Mouse (Mus musculus) thymus, postnatal 36 days (tissue): Measurements from ENCODE around the gene Atf4.

ENCODE experiments used
- DNase-seq, 2 experiments: peaks; one replicate each; pipeline ENCODE4 v3.0.0; 2022; ENCODE audit warnings: mixed read lengths in 2 of 2

The Atf4 gene

DNA sequence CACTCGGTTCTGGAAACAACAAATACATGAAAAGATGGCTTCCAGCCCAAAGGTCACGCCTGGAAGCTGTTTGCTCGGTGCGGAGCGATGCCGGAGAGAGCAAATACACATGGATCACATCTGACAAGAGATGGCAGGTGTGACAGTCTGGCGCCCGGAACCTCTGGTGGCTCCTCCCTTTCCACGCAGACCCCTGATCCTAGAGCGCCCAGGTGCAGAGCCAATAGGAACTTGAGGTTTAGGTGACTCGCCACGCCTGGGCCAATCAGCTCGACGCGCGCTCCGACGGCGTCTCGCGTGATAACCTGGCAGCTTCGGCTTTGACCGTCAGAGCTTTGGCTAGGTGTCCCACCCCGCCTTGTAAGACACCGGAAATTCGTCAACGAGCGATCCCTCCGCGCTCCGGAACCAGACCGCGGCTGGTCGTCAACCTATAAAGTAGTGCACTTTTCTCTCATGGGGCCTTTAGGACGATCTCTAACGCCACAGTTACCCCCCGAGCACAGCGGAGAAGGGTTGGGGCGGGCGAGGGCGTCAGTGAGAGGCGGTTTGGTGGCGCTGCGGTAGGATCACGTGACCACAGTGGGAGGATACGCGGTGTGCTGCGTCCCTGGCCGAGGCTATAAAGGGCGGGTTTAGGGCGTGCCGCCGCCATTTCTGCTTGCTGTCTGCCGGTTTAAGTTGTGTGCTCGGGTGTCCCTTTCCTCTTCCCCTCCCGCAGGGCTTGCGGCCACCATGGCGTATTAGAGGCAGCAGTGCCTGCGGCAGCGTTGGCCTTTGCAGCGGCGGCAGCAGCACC is at the start of gene Atf4:
Gene Atf4, plus strand, starts transcription at position 338 of the 799 bp plus-strand sequence.
- peak; percentile 96 to 98 for DNase-seq

DNA sequence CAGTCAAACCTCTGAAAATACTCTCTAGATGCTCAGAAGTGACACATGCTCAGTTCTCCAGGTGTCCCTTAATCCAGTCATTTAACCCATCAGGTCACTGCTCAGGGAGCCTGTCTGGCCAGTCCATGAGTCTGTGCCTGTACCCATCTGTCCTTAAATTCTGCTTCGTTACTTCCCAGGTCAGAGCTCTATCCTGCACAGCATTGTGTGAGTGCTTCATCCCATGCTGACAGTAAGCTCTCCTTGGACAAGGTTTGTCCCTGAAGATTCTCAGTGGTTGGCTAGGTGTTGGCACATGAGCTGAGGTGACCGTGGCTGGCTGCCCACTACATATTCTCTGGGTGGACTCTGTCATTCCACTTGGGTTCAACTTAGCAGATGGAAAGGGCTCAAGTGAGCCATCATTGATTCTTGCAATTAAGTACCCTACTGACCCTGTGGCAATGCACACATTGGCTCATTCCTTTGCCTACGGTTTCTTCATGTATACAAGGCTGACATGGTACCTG is 48.9 kb upstream of the Atf4 start:
- no peak for DNase-seq

- DNase-seq = no peak
Observed at GRCm38 (mm10) chr15:80208446-80208845, 46.5 kb upstream of the Atf4 start.

GRCm38 (mm10) chr15:80213688-80214087 is 41.3 kb upstream of the Atf4 start:
- no peak for DNase-seq

GRCm38 (mm10) chr15:80215716-80216479 is 39.1 kb upstream of the Atf4 start:
- peak; percentile 62 to 67 for DNase-seq

GRCm38 (mm10) chr15:80216480-80216820 is 38.5 kb upstream of the Atf4 start:
- no peak for DNase-seq

DNA sequence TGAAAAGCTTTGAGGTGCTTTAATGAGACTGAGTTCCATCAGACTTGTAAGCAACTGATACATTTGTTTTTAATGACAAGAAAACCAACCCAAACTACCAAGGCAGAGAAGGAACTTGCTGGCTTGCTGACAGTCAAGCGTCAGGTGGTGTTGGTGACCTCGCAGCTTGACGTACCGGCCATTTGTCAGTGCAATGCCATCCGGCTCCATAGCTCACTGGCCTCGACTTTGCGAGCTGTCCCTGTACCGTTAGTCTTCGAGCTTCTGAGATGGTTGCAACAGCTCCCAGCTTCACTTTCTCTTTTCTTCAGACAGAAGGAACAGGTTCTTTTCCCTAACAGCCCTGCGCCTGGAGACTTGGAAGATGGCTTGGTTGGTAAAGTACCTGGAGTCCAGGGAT is 37.5 kb upstream of the Atf4 start:
- no peak for DNase-seq

- DNase-seq = peak; percentile 52 to 68
Observed at GRCm38 (mm10) chr15:80219211-80219610, 35.8 kb upstream of the Atf4 start.

- no peak for DNase-seq
Observed at GRCm38 (mm10) chr15:80219705-80220657, 35.0 kb upstream of the Atf4 start.

DNA sequence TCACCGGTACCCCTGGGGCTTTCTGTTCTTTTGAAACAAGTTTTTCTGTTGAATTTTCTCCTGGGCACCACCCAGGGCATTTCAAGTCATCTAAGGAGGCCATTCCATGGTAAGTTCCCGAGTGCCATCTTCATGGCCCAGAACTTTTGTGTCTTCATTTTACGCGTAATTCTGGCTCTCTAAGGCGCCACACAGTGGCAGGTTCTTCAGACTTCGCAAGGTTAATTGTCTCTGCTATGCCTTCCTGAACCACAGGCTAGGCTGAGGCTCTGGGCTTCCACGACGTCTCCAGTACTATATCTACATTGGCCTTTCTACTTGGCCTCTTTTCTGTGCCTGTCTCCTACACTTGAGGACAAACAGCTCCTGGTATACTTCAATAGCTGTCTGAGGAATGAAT is 34.0 kb upstream of the Atf4 start:
- no peak for DNase-seq

DNA sequence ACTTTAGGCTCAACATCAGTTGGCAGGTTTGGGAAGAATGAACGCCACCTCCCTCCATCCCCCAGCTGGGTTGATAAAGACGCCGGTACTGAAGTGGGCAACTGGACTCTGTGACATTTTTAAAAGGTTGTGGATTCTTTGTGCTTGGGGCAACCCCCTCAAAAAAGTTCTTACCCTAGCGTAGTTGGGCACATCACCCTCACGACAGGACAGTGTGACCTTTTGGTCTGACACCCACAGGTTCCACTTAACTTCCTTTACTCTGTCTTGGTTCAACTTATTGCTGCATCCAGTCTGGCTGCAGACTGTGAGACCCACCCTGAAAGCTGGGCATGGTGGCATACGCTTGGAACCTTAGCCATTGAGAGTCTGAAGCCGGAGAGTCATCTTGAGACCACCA is 31.2 kb upstream of the Atf4 start:
- DNase-seq = no peak

GRCm38 (mm10) chr15:80225208-80225607 is 29.8 kb upstream of the Atf4 start:
- peak; percentile 79 to 85 for DNase-seq

- DNase-seq = peak; percentile 49 to 57
Observed at GRCm38 (mm10) chr15:80225796-80226195, 29.2 kb upstream of the Atf4 start.

DNA sequence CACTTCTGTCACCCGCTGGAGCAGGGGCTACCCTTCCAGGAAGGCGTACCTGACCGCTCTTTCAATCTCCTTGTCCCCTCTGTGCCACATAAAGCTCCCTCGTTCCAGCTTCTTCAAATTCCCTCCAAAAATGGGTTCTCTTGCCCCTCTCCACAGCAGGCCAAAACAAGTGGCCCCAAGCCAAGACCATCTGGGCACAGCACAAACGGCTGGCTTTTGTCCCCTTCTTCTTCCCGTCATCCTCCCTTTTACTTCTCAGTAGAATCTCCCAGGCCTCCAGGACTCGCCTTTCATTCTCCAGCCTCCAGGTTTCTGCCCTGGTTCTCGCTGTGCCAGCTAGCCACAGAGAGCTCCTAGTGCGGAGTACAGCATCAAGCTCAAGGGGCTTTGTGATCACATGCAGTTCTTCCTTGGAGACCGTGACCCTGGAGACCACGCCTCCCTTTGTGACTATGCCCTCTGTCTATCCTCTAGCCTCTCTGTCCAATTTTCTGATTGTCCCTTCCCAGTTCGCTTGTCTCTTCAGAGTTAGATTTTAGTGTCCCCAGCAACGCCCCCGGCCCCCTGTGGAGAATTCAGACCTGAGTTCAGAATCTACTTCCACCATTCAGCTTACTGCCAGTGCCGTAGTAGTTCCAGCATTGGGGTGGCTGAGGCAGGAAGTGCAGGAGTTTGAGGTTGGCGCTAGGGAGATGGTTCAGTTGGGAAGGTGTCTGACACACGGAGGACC is 26.7 kb upstream of the Atf4 start:
- DNase-seq = no peak

DNA sequence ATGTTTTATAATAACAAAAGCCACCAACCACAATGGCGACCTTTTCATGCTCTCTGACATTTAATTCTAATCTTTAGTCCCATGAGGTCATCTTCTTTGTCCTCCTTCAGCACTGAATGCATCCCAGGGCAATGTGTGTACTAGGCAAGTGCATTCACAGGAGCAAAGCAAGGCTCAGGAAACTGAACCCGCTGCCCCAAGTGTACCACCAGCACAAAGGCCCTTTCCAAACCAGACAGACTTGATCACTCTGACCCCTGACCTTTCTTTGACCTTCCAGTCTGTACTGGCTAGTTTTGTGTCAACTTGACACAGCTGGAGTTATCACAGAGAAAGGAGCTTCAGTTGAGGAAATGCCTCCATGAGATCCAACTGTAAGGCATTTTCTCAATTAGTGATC is 22.7 kb upstream of the Atf4 start:
- DNase-seq = no peak

DNA sequence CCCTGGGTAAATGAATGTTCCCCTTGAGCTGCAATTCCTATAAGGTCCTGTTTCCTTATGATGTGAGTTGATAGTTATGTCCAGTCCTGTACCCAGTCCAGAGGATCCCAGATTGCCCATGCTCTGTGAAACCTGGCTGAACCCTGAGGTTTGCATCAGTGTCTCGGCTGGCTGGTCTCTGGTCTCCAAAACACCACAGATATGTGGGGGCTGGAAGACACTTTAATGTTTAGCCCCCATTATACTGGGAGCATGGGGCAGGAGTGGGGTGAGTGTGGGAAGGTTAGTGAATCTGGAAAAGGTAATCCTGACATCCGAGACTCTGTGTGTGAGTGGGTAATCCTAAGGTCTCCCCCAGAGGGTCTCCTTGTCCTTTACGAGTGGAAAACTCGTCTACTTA is 21.9 kb upstream of the Atf4 start:
- no peak for DNase-seq

GRCm38 (mm10) chr15:80233733-80234509 is 21.1 kb upstream of the Atf4 start, which contains the start of gene Mief1:
Mief1 (plus strand) TSS chr15:80234018.
- DNase-seq = peak; percentile 99

GRCm38 (mm10) chr15:80235535-80235934 is 19.4 kb upstream of the Atf4 start, which contains the start of gene AC140267.1:
AC140267.1 (plus strand) TSS chr15:80235835.
- DNase-seq = no peak

DNA sequence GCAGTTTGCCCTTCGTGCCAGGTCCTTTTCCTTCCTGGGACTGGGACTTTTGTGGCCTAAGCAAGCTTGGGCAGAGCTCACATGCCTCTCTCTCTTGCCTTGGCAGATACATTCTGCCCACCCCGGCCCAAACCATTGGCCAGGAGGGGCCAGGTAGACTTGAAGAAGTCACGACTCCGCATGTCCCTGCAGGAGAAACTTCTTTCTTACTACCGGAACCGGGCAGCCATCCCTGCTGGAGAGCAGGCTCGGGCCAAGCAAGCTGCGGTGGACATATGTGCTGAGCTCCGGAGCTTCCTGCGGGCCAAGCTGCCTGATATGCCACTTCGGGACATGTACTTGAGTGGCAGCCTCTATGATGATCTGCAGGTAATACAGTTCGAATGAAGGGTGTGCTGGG is 6.8 kb upstream of the Atf4 start:
- DNase-seq = no peak

DNA sequence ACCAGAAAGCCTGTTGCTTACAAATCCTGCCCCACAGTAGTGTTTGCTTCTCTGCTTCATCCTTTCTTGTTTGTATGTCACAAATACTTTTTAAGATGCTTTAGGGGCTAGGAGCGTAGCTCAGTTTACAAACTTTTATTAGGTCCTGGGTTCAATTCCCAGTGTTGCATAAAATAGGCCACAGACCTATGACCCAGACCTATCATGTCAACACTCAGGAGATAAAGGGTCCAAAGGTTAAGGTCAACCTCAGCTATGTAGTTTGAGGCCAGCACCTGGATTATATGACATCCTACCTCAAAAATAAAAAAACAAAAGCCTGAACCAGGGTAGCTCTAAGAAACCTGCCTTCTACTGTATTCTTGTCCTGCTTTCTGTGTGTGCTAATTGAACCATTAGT is 6.4 kb upstream of the Atf4 start:
- no peak for DNase-seq

GRCm38 (mm10) chr15:80249672-80250071 is 5.3 kb upstream of the Atf4 start:
- no peak for DNase-seq
